In genomic region chr8:10312316-10312715, GRCm38 (mm10) we compare ENCODE assay signal across 21 mouse cellular contexts.
DNase-seq lines count a peak whose midpoint lies in the region; ATAC-seq and TF ChIP-seq lines count a peak whose summit lies in the region.
"Had no signal": no experiment of that assay in that cellular context is flagged by ENCODE, and none has a peak within 500 bp of the region (broad histone marks: within the 10 kb centered on the region; RNA-seq: fewer than 3 reads in every experiment).

No protein-coding gene starts in this region.

- DNase-seq in heart, adult 11 months, result peak; percentile 55
- no peak for DNase-seq in heart, adult 18-20 months
- peak; percentile 31 for DNase-seq in hindbrain, postnatal 0 days (ENCODE audit: low spot score)
- DNase-seq in retina, postnatal 1 day, result peak; percentile 34
- no peak for DNase-seq in retina, embryonic 14.5 days (ENCODE audit: low spot score)
- DNase-seq in embryo, embryonic 11 days, result no peak
- DNase-seq: adrenal gland, adult 8-10 months; adrenal gland, postnatal 36 days; B cell, adult 2 months; cerebellum, adult 11-12 months; cerebellum, adult 9-10 months; cerebellum, postnatal 25 days; gastrocnemius, postnatal 14 days; heart, postnatal 14 days had no signal

- H3K27me3 ChIP-seq in hindbrain, postnatal 0 days (ENCODE audit: insufficient read depth, low read length), result no peaks in the 10 kb centered on the region
- no peaks in the 10 kb centered on the region for H3K27me3 ChIP-seq in hindbrain, embryonic 16.5 days (replicated peaks; ENCODE audit: control insufficient read depth, insufficient read depth, low read length)
- H3K27me3 ChIP-seq: embryonic facial prominence, embryonic 13.5 days; forebrain, embryonic 12.5 days had no signal

- no peak overlapping the region for H3K9ac ChIP-seq in hindbrain, postnatal 0 days (replicated peaks; ENCODE audit: low read length)
- no peak overlapping the region for H3K9ac ChIP-seq in hindbrain, embryonic 16.5 days (ENCODE audit: low read depth, low read length)
- H3K9ac ChIP-seq: embryonic facial prominence, embryonic 13.5 days; forebrain, embryonic 12.5 days had no signal

- H3K9me3 ChIP-seq in hindbrain, postnatal 0 days (ENCODE audit: low read length), result no peaks in the 10 kb centered on the region
- H3K9me3 ChIP-seq in hindbrain, embryonic 16.5 days (ENCODE audit: control insufficient read depth, low read length), result no peaks in the 10 kb centered on the region
- H3K9me3 ChIP-seq: embryonic facial prominence, embryonic 13.5 days; forebrain, embryonic 12.5 days; G1E had no signal

- H3K36me3 ChIP-seq in hindbrain, postnatal 0 days (ENCODE audit: insufficient read depth, low read length), result no peaks in the 10 kb centered on the region
- H3K36me3 ChIP-seq in hindbrain, embryonic 16.5 days (ENCODE audit: control insufficient read depth, insufficient read depth, low read length), result no peaks in the 10 kb centered on the region
- H3K36me3 ChIP-seq: embryonic facial prominence, embryonic 13.5 days; forebrain, embryonic 12.5 days; G1E had no signal

- no peak overlapping the region for H3K4me2 ChIP-seq in hindbrain, postnatal 0 days (ENCODE audit: low read depth, low read length)
- H3K4me2 ChIP-seq in hindbrain, embryonic 16.5 days (ENCODE audit: low read length), result no peak overlapping the region
- H3K4me2 ChIP-seq: embryonic facial prominence, embryonic 13.5 days; forebrain, embryonic 12.5 days had no signal

- TF ChIP-seq CTCF in hindbrain, postnatal 0 days (IDR thresholded peaks at IDR 0.05; ENCODE audit: low read depth), result no peak

- H3K4me3 ChIP-seq in hindbrain, postnatal 0 days (ENCODE audit: low read length), result no peak overlapping the region
- no peak overlapping the region for H3K4me3 ChIP-seq in hindbrain, embryonic 16.5 days (ENCODE audit: low read length)
- H3K4me3 ChIP-seq: embryonic facial prominence, embryonic 13.5 days; forebrain, embryonic 12.5 days had no signal

- 0 out of 2 replicates have a peak, but pooled peaks cover 9% of the 10 kb centered on the region for H3K4me1 ChIP-seq in hindbrain, postnatal 0 days (ENCODE audit: insufficient read depth, low read length)
- peaks cover 2% of the 10 kb centered on the region for H3K4me1 ChIP-seq in hindbrain, embryonic 16.5 days (ENCODE audit: control insufficient read depth, insufficient read depth, low read depth, low read length)
- H3K4me1 ChIP-seq: forebrain, embryonic 12.5 days had no signal

- ATAC-seq in hindbrain, postnatal 0 days, result 0 out of 2 replicates have a peak, but pooled peaks have one; percentile 27
- no peak for ATAC-seq in hindbrain, embryonic 16.5 days
- ATAC-seq: CD4-positive, CD25-positive, alpha-beta regulatory T cell, adult 4 months; forebrain, embryonic 16.5 days; intestine, embryonic 16.5 days had no signal

- 51% methylated on average over 10 of the region's 10 CpGs for WGBS in hindbrain, postnatal 0 days
- 41% methylated on average over 10 of the region's 10 CpGs for WGBS in hindbrain, embryonic 16.5 days

- H3K27ac ChIP-seq in hindbrain, postnatal 0 days, result no peak overlapping the region
- H3K27ac ChIP-seq in hindbrain, embryonic 16.5 days (ENCODE audit: low read depth, low read length), result no peak overlapping the region
- H3K27ac ChIP-seq: embryonic facial prominence, embryonic 13.5 days; forebrain, embryonic 12.5 days had no signal

Comparison
In these comparisons a context has a peak if more than half of its experiments do, and no peak if none do; other contexts are left out.
1. DNase-seq: peak in heart, adult 11 months (single experiment), hindbrain, postnatal 0 days (single experiment) and retina, postnatal 1 day (single experiment); none in heart, adult 18-20 months (0 of 2), retina, embryonic 14.5 days (single experiment) and embryo, embryonic 11 days (single experiment).